Mouse (Mus musculus) hindbrain, embryonic 11.5 days (tissue): Measurements from ENCODE around the gene Aurkb. TPM values are rescaled to one million over a fixed set of nuclear protein-coding genes. Genes with fewer than 3 reads are reported as not detected.

Source experiments
- ATAC-seq: fragments of 200-750 bp; cut with Nextera tagmentation; 2 replicates; pipeline ENCODE4 v1.8.0; 2017; ENCODE audit warnings: mild to moderate bottlenecking, moderate TSS enrichment, moderate library complexity; ENCODE audit not compliant: low FRiP score
- DNase-seq: peaks from one replicate; pipeline ENCODE4 v3.0.0-alpha.2; 2015; ENCODE audit warnings: low spot score
- H3K27ac ChIP-seq: fragments of 300-500 bp; sonication (generic); 2 replicates; pipeline ENCODE4 v1.5.1; 2014; ENCODE audit warnings: mild to moderate bottlenecking, low read depth, low read length
- H3K27me3 ChIP-seq: fragments of 300-500 bp; sonication (generic); 2 replicates; pipeline ENCODE4 v1.6.1; 2014; ENCODE audit warnings: mild to moderate bottlenecking, low read length, moderate library complexity, mixed read lengths; ENCODE audit not compliant: control insufficient read depth, insufficient read depth
- H3K36me3 ChIP-seq: fragments of 300-500 bp; sonication (generic); 2 replicates; pipeline ENCODE4 v1.6.1; 2014; ENCODE audit warnings: mild to moderate bottlenecking, low read length, moderate library complexity, mixed read lengths; ENCODE audit not compliant: control insufficient read depth, insufficient read depth
- H3K4me1 ChIP-seq: fragments of 300-500 bp; sonication (generic); replicated peaks from 2 replicates; pipeline ENCODE4 v1.6.1; 2014; ENCODE audit warnings: low read length, mixed read lengths; ENCODE audit not compliant: control insufficient read depth, insufficient read depth
- H3K4me2 ChIP-seq: fragments of 300-500 bp; sonication (generic); replicated peaks from 2 replicates; pipeline ENCODE4 v1.6.1; 2014; ENCODE audit warnings: mild to moderate bottlenecking, low read depth, low read length
- H3K4me3 ChIP-seq: fragments of 300-500 bp; sonication (generic); 2 replicates; pipeline ENCODE4 v1.5.1; 2014; ENCODE audit warnings: low read depth, low read length
- H3K9ac ChIP-seq: fragments of 300-500 bp; sonication (generic); 2 replicates; pipeline ENCODE4 v1.6.1; 2014; ENCODE audit warnings: low read depth, low read length
- H3K9me3 ChIP-seq: fragments of 300-500 bp; sonication (generic); 2 replicates; pipeline ENCODE4 v1.6.1; 2016; ENCODE audit warnings: low read length; ENCODE audit not compliant: control insufficient read depth
- WGBS: fragments of 180-500 bp; shearing (Covaris S2); extraction: QIAGEN DNeasy Blood & Tissue Kit; methylation state at CpG from one replicate; pipeline ENCODE4 v1.1.7; 2014; 5-methylcytosine and 5-hydroxymethylcytosine counted together
- polyA plus RNA-seq: library from polyadenylated mRNA; unstranded; fragments of >200 nt; fragmentation: Nextera tagmentation; extraction: Ambion mirVana; gene quantifications from 2 replicates; pipeline ENCODE4 v1.2.1, GENCODE M21; 2014

The Aurkb gene
- polyA plus RNA-seq, 1 experiment from 2014 or later: 131 TPM

- ATAC-seq: no peak
- DNase-seq: no peak
- Histone ChIP-seq H3K4me1 (peaks cover 2% of the 10 kb centered on the region; the same call in 1 of the 2 replicates), H3K27me3 (no peaks in the 10 kb centered on the region), H3K4me2 (peak overlapping the region; percentile 68), H3K27ac (no peak overlapping the region), H3K36me3 (no peaks in the 10 kb centered on the region), H3K9ac (peak overlapping the region; percentile 55), H3K4me3 (peak overlapping the region; percentile 75), H3K9me3 (no peaks in the 10 kb centered on the region)
- 42% methylated on average over 9 of the region's 9 CpGs for WGBS
Observed at GRCm38 (mm10) chr11:69064259-69065133, 19.0 kb downstream of the Aurkb start.

DNA sequence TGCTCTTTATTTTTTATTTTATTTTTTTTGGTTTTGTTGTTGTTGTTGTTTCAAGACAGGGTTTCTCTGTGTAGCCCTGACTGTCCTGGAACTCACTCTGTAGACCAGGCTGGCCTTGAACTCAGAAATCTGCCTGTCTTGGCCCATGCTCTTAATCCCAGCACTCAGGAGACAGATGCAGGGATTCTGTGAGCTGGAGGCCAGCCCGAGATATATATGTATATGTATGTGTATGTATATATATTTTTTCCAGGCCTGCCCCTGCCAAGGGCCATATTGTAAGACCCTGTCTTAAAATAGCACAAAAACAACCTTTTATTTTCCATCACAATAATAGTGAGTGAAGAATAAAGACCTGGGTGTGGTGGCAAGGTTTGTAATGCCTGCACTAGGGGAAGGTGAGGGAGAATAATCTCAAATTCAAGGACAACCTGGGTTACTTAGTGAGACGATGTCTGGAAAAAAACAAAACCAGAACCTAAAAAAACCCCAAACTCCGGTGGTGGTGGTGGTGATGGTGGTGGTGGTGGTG is 20.0 kb downstream of the Aurkb start:
- no peak overlapping the region for H3K27ac ChIP-seq
- DNase-seq: no peak
- H3K4me2 ChIP-seq: peak overlapping the region; percentile 69; the same call in 1 of the 2 replicates
- no peak overlapping the region for H3K9ac ChIP-seq
- no peaks in the 10 kb centered on the region for H3K27me3 ChIP-seq
- no peak overlapping the region for H3K4me3 ChIP-seq
- 58% methylated on average over 3 of the region's 3 CpGs for WGBS
- no peaks in the 10 kb centered on the region for H3K36me3 ChIP-seq
- ATAC-seq: no peak
- H3K9me3 ChIP-seq: no peaks in the 10 kb centered on the region
- H3K4me1 ChIP-seq: peaks cover 2% of the 10 kb centered on the region; the same call in 1 of the 2 replicates

DNA sequence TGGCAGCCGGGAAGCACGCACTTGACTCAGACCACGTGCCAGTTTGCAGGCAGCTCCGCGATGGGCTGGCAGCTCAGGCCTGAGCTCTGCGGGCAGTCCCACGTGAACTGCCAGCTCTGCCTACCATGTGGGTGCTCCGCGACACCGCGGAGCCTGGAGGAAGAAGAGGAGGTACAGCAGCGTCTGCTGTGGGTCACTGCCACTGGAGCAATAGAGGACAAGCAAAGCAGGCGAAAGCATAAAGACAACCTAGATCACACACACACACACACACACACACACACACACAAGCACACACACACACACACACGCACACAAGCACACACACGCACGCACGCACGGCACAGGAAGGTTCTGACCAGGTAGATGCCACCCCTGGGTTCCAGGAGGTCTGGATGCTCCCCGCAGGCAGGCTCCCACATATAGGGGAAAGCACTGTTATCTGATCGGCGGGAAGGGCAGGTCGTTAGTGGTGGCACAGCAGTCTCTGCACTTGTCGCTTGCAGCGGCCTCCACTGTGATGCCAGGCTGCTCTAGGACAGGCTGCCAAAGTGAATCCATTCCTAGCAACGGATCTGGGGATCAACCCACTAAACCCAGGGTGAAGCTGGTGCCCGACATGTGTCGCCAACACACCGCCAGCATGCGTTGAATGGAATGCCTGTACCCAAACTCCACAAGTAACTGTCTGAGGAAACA is 20.9 kb downstream of the Aurkb start:
- WGBS: 2% methylated on average over 29 of the region's 29 CpGs
- no peak for ATAC-seq
- no peaks in the 10 kb centered on the region for H3K27me3 ChIP-seq

GRCm38 (mm10) chr11:69066956-69067355 is 21.5 kb downstream of the Aurkb start:
- no peak overlapping the region for H3K27ac ChIP-seq
- ATAC-seq (no peak), DNase-seq (peak; percentile 95)
- H3K27me3 ChIP-seq: no peaks in the 10 kb centered on the region
- no peak overlapping the region; the same call in 1 of the 2 replicates for H3K9ac ChIP-seq
- peak overlapping the region; percentile 69 for H3K4me2 ChIP-seq
- 11% methylated on average over 8 of the region's 8 CpGs for WGBS
- H3K4me1 ChIP-seq: peaks cover 7% of the 10 kb centered on the region
- peak overlapping the region; percentile 36 for H3K4me3 ChIP-seq
- no peaks in the 10 kb centered on the region for H3K36me3 ChIP-seq
- H3K9me3 ChIP-seq: no peaks in the 10 kb centered on the region

More for the DNA sequence above, 20.9 kb downstream of the Aurkb start:
- peak; percentile 31 for DNase-seq
- no peak overlapping the region for H3K27ac ChIP-seq
- no peaks in the 10 kb centered on the region for H3K36me3 ChIP-seq
- H3K9ac ChIP-seq: peak overlapping the region; percentile 44
- peak overlapping the region; percentile 36 for H3K4me3 ChIP-seq
- no peaks in the 10 kb centered on the region for H3K9me3 ChIP-seq
- peak overlapping the region; percentile 69 for H3K4me2 ChIP-seq
- peaks cover 5% of the 10 kb centered on the region for H3K4me1 ChIP-seq

DNA sequence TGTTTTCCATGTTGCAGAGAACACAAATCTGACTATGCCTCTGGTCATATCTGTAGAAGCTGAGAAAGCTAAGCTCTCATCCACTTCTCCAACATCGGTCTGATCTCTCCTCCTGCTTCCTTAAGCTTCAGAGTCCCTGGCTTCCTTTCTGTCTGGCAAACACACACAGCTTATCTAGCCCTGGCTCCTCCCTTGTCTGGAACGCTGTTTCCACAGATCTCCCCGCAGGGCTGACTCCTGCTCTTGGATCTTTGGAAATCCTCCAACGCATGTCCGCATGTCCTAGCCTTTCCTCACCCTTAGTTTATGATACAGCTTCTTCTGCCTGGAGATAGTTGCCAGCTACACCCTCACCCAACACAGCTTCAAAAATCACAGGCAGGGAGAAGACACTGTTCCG is 22.2 kb downstream of the Aurkb start:
- Histone ChIP-seq H3K4me2 (no peak overlapping the region), H3K36me3 (no peaks in the 10 kb centered on the region), H3K9ac (no peak overlapping the region), H3K4me3 (no peak overlapping the region), H3K9me3 (no peaks in the 10 kb centered on the region), H3K4me1 (peaks cover 7% of the 10 kb centered on the region), H3K27me3 (no peaks in the 10 kb centered on the region), H3K27ac (no peak overlapping the region)
- no peak for ATAC-seq
- 66% methylated on average over 6 of the region's 6 CpGs for WGBS
- no peak for DNase-seq

GRCm38 (mm10) chr11:69070093-69070492 is 24.6 kb downstream of the Aurkb start:
- under 1% methylated on average over 13 of the region's 13 CpGs for WGBS
- ATAC-seq: no peak
- H3K4me1 ChIP-seq: peaks cover 7% of the 10 kb centered on the region
- no peak for DNase-seq
- peak overlapping the region; percentile 85 for H3K4me2 ChIP-seq
- H3K36me3 ChIP-seq: no peaks in the 10 kb centered on the region
- no peaks in the 10 kb centered on the region for H3K9me3 ChIP-seq
- H3K27ac ChIP-seq: peak overlapping the region; percentile 82
- H3K9ac ChIP-seq: peak overlapping the region; percentile 81
- H3K27me3 ChIP-seq: no peaks in the 10 kb centered on the region
- H3K4me3 ChIP-seq: peak overlapping the region; percentile 59

DNA sequence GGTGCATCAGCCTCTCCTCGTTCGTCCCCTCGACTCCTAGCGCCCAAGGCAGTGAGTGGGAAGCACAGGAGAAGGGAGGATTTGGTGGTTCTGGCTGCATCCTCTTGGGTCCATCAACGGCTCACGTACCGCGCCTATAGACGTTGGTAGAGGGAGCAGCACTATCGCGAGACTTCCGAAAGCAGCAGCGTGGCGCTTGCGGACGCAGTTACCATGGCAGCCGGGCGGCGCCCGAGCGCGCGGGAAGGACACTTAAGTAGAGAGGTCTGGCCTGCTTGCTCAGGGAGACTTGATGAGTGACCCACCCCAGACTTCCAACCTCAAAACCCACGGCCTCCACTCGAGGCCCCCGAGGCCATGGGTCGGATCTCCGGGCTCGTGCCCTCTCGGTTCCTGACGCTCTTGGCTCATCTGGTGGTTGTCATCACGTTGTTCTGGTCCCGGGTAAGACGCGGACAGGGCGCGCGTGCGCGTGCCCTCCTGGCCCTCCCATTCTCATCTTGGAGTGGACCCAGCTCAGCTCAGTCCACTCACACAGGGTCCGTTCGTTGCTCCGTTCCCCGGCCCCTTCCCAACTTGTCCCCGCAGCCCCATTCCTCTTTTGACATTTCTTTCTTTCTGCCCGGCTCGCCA is 25.3 kb downstream of the Aurkb start, which contains the start of gene Tmem107:
Tmem107 (plus strand) TSS at position 217 of the 633 bp plus-strand sequence.
- peak within 1 kb of the TSS; percentile 59 for H3K4me3 ChIP-seq
- no peaks in the 10 kb centered on the region for H3K36me3 ChIP-seq
- H3K27ac ChIP-seq: peak within 1 kb of the TSS; percentile 82
- peak within 1 kb of the TSS; percentile 85 for H3K4me2 ChIP-seq
- no peaks in the 10 kb centered on the region for H3K27me3 ChIP-seq
- WGBS: under 1% methylated on average over 47 of the region's 47 CpGs
- DNase-seq: peak; percentile 95
- ATAC-seq: peak; percentile 92
- H3K9me3 ChIP-seq: no peaks in the 10 kb centered on the region
- peak within 1 kb of the TSS; percentile 81 for H3K9ac ChIP-seq
- peaks cover 7% of the 10 kb centered on the region for H3K4me1 ChIP-seq

- DNase-seq (no peak), ATAC-seq (no peak)
- Histone ChIP-seq H3K4me2 (peak overlapping the region; percentile 85), H3K4me1 (peaks cover 7% of the 10 kb centered on the region), H3K4me3 (peak overlapping the region; percentile 59), H3K9ac (peak overlapping the region; percentile 81), H3K27ac (peak overlapping the region; percentile 82; the same call in 1 of the 2 replicates), H3K36me3 (no peaks in the 10 kb centered on the region), H3K9me3 (no peaks in the 10 kb centered on the region), H3K27me3 (no peaks in the 10 kb centered on the region)
- 24% methylated on average over 9 of the region's 9 CpGs for WGBS
Observed at GRCm38 (mm10) chr11:69071262-69071661, 25.8 kb downstream of the Aurkb start.
